Mouse (Mus musculus) heart, postnatal 0 days (tissue): ENCODE measurements around the gene Il12b. TPM values are rescaled to one million over a fixed set of nuclear protein-coding genes. Genes with fewer than 3 reads are reported as not detected.
"Not testable (repeated sequence)": the region's sequence is repeated elsewhere in the genome, so short reads cannot be mapped to it uniquely, and the experiment has no call there.

Experiments
- ATAC-seq: fragments of 200-750 bp; cut with Nextera tagmentation; 2 replicates; pipeline ENCODE4 v1.8.0; 2017; ENCODE audit warnings: low read depth, moderate number of reproducible peaks, moderate library complexity; ENCODE audit not compliant: insufficient read depth
- DNase-seq: peaks from one replicate; pipeline ENCODE4 v3.0.0-alpha.2; 2016; ENCODE audit warnings: low spot score
- H3K27ac ChIP-seq: fragments of 300-500 bp; sonication (generic); 2 replicates; pipeline ENCODE4 v1.5.1; 2014; ENCODE audit warnings: low read depth, mild to moderate bottlenecking
- H3K27me3 ChIP-seq: fragments of 300-500 bp; sonication (generic); 2 replicates; pipeline ENCODE4 v1.6.1; 2014; ENCODE audit warnings: low read length, mixed read lengths; ENCODE audit not compliant: control insufficient read depth, insufficient read depth
- H3K36me3 ChIP-seq: fragments of 300-500 bp; sonication (generic); replicated peaks from 2 replicates; pipeline ENCODE4 v1.6.1; 2014; ENCODE audit warnings: low read length, mixed read lengths; ENCODE audit not compliant: control insufficient read depth, insufficient read depth
- H3K4me1 ChIP-seq: fragments of 300-500 bp; sonication (generic); 2 replicates; pipeline ENCODE4 v1.6.1; 2014; ENCODE audit warnings: antibody characterized with exemption; ENCODE audit not compliant: control insufficient read depth, insufficient read depth
- H3K4me2 ChIP-seq: fragments of 300-500 bp; sonication (generic); 2 replicates; pipeline ENCODE4 v1.6.1; 2014; ENCODE audit warnings: low read depth, mild to moderate bottlenecking, low read length, moderate library complexity
- H3K4me3 ChIP-seq: fragments of 300-500 bp; sonication (generic); 2 replicates; pipeline ENCODE4 v1.5.1; 2014; ENCODE audit warnings: low read depth, low read length
- H3K9ac ChIP-seq: fragments of 300-500 bp; sonication (generic); replicated peaks from 2 replicates; pipeline ENCODE4 v1.6.1; 2014; ENCODE audit warnings: low read depth, low read length, mixed read lengths
- H3K9me3 ChIP-seq: fragments of 300-500 bp; sonication (generic); replicated peaks from 2 replicates; pipeline ENCODE4 v1.6.1; 2016; ENCODE audit warnings: low read length; ENCODE audit not compliant: control insufficient read depth
- CTCF ChIP-seq: IDR thresholded peaks from 2 replicates; pipeline ENCODE4 v1.5.1; 2016; ENCODE audit warnings: antibody characterized with exemption, control low read depth, low read depth
- EP300 ChIP-seq: IDR thresholded peaks from 2 replicates; pipeline ENCODE4 v1.6.1; 2016; ENCODE audit warnings: antibody characterized with exemption, low read depth
- WGBS: fragments of 180-500 bp; shearing (Covaris S2); extraction: QIAGEN DNeasy Blood & Tissue Kit; methylation state at CpG from one replicate; pipeline ENCODE4 v1.1.7; 2014; 5-methylcytosine and 5-hydroxymethylcytosine counted together
- polyA plus RNA-seq: library from polyadenylated mRNA; unstranded; fragments of >200 nt; fragmentation: Nextera tagmentation; extraction: Ambion mirVana; gene quantifications from 2 replicates; pipeline ENCODE4 v1.2.1, GENCODE M21; 2015
- total RNA-seq: library from RNA; depleted of rRNA; stranded (reverse); fragments of >200 nt; gene quantifications from 2 replicates; pipeline ENCODE4 v1.2.3, GENCODE M21; 2014; ENCODE audit warnings: low replicate concordance; rRNA removed

Il12b gene
- total and polyA plus RNA-seq, 2 experiments from 2014 or later: not detected

DNA sequence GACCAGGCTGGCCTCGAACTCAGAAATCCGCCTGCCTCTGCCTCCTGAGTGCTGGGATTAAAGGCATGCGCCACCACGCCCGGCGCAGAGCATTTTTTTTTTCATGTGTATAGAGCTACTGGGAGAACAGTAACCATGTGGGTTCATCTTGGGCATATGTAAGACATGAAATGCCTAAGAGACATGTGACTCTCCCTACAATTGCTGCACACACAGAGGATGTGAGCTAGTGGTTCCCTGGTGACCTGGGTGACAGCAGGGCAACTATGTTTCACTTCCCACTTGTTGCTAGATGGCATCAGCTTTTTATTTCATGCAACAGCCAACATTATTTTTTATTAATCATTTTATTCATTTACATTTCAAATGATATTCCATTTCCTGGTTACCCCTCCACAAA is 37.9 kb downstream of the Il12b start:
- no peaks in the 10 kb centered on the region for H3K9me3 ChIP-seq
- H3K4me3 ChIP-seq: no peak overlapping the region
- H3K27ac ChIP-seq: no peak overlapping the region
- TF ChIP-seq CTCF (no peak), EP300 (no peak)
- H3K9ac ChIP-seq: no peak overlapping the region
- no peaks in the 10 kb centered on the region for H3K36me3 ChIP-seq
- no peaks in the 10 kb centered on the region for H3K4me1 ChIP-seq
- H3K27me3 ChIP-seq: no peaks in the 10 kb centered on the region
- WGBS: 94% methylated on average over 6 of the region's 6 CpGs
- ATAC-seq (no peak), DNase-seq (no peak)
- no peak overlapping the region for H3K4me2 ChIP-seq

- DNase-seq: no peak
- Histone ChIP-seq H3K4me1 (no peaks in the 10 kb centered on the region), H3K9me3 (no peaks in the 10 kb centered on the region), H3K36me3 (peaks cover 15% of the 10 kb centered on the region; the same call in 1 of the 2 replicates), H3K4me2 (no peak overlapping the region), H3K27me3 (no peaks in the 10 kb centered on the region), H3K9ac (no peak overlapping the region), H3K4me3 (no peak overlapping the region), H3K27ac (no peak overlapping the region)
- ATAC-seq: no peak
- TF ChIP-seq EP300: no peak
- TF ChIP-seq CTCF: no peak
Measured at GRCm38 (mm10) chr11:44451046-44451445, 51.2 kb downstream of the Il12b start.

DNA sequence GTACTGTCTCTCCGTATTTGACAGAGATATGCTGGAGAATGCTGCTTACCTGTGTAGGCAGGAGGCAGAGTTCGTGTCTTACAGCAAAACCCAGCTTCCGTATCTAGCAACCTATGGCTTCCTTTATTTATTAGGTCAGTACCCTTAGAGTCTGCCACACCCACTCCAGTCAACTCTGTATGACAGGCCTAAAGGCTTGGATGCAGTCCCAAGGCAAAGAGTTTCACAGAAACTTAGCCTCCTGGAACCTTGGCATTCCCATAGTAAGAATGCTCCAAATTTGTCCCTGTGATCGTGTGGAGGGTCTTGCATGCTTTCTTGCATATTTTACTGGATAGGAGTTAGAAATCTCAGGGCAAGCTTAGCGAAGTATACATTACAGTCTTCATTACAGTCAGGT is 52.2 kb downstream of the Il12b start:
- not testable (repeated sequence) for H3K4me2 ChIP-seq, H3K27me3 ChIP-seq, H3K9ac ChIP-seq, DNase-seq, H3K4me1 ChIP-seq, H3K27ac ChIP-seq, ATAC-seq, H3K4me3 ChIP-seq, H3K9me3 ChIP-seq
- 88% methylated on average over 5 of the region's 5 CpGs for WGBS
- H3K36me3 ChIP-seq: peaks cover 23% of the 10 kb centered on the region; the same call in 1 of the 2 replicates

DNA sequence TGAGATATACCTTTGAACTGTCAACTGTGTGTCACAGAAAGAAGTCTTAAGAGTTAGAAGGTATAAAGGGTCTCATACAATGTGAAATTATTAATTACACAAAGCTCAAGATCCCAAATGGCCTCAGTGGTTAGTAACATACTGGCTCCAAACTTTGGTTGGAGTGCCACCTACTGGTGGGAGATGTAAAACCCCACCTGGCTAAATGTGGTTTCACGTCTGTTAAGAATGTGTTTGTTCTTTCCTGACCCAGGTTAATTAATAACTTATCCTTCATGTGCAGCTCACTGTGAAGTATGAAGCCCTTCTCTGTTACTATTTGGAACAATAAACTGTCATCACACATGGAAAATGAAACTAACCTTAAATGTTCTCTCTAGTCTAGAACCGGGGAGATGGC is 53.6 kb downstream of the Il12b start:
- peak; percentile 26 for DNase-seq
- 0 out of 2 replicates have a peak, but pooled peaks have one; percentile 55 for ATAC-seq
- no peak overlapping the region for H3K4me3 ChIP-seq
- TF ChIP-seq CTCF (peak; percentile 89), EP300 (no peak)
- 54% methylated on average over 2 of the region's 2 CpGs for WGBS
- no peaks in the 10 kb centered on the region for H3K27me3 ChIP-seq
- no peak overlapping the region for H3K27ac ChIP-seq
- H3K4me1 ChIP-seq: no peaks in the 10 kb centered on the region
- no peak overlapping the region for H3K9ac ChIP-seq
- H3K36me3 ChIP-seq: peaks cover 33% of the 10 kb centered on the region
- no peaks in the 10 kb centered on the region for H3K9me3 ChIP-seq
- H3K4me2 ChIP-seq: no peak overlapping the region

DNA sequence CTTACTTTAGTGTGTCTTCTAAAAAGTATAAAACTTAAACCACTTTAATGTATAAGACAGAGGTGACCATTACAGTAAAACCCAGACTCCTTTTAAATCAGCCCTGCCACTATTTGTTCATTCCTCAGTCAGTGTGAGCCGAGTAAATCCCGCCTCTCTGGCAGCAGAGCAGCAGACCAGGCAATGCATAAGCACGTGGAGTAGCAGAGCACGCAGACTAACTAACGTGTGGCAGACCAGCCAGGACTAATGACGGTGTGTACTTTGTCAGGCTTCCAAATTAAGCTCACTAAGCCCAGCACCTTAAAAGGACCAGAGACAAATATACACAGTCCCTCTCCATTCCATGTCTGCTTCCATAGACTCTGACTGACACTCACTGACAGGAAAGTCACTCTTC is 61.6 kb downstream of the Il12b start:
- Histone ChIP-seq H3K4me3 (no peak overlapping the region), H3K36me3 (peaks cover 47% of the 10 kb centered on the region), H3K9me3 (no peaks in the 10 kb centered on the region), H3K27me3 (no peaks in the 10 kb centered on the region), H3K27ac (no peak overlapping the region), H3K9ac (no peak overlapping the region), H3K4me1 (no peaks in the 10 kb centered on the region), H3K4me2 (no peak overlapping the region)
- ATAC-seq: peak; percentile 92
- DNase-seq: peak; percentile 64
- WGBS: 40% methylated on average over 6 of the region's 6 CpGs
- no peak for TF ChIP-seq CTCF

Other genes starting within 250 kb of the Il12b start
- gene Ublcp1, start 70.4 kb downstream of the Il12b start, total RNA-seq: 15.0 and 16.2 TPM in 2 replicates
- gene Ublcp1, start 70.4 kb downstream of the Il12b start, polyA plus RNA-seq: 45.0 and 46.1 TPM in 2 replicates
- 35.4 and 38.1 TPM in 2 replicates for gene Rnf145, start 118.9 kb downstream of the Il12b start, total RNA-seq
- gene Rnf145, start 118.9 kb downstream of the Il12b start, polyA plus RNA-seq: 23.3 and 28.1 TPM in 2 replicates
- 8.1 and 12.8 TPM in 2 replicates for gene Ebf1, start 217.3 kb downstream of the Il12b start, total RNA-seq
- 10.4 and 10.5 TPM in 2 replicates for gene Ebf1, start 217.3 kb downstream of the Il12b start, polyA plus RNA-seq